Mouse (Mus musculus) embryonic facial prominence, embryonic 13.5 days (tissue): Measurements from ENCODE around the gene Epb41. TPM values are rescaled to one million over a fixed set of nuclear protein-coding genes. Genes with fewer than 3 reads are reported as not detected.

Experiments used
- ATAC-seq: fragments of 200-750 bp; cut with Nextera tagmentation; 2 replicates; pipeline ENCODE4 v1.8.0; 2017; ENCODE audit warnings: low read depth; ENCODE audit not compliant: insufficient number of reproducible peaks, insufficient read depth, low FRiP score, low TSS enrichment
- H3K27ac ChIP-seq: fragments of 300-500 bp; sonication (generic); 2 replicates; pipeline ENCODE4 v1.5.1; 2015; ENCODE audit warnings: moderate library complexity, mild to moderate bottlenecking, inconsistent platforms
- H3K27me3 ChIP-seq: fragments of 300-500 bp; sonication (generic); 2 replicates; pipeline ENCODE4 v1.6.1; 2015; ENCODE audit warnings: mild to moderate bottlenecking, inconsistent platforms
- H3K36me3 ChIP-seq: fragments of 300-500 bp; sonication (generic); 2 replicates; pipeline ENCODE4 v1.6.1; 2015; ENCODE audit warnings: mild to moderate bottlenecking, inconsistent platforms
- H3K4me1 ChIP-seq: fragments of 300-500 bp; sonication (generic); 2 replicates; pipeline ENCODE4 v1.6.1; 2015; ENCODE audit warnings: inconsistent platforms
- H3K4me2 ChIP-seq: fragments of 300-500 bp; sonication (generic); 2 replicates; pipeline ENCODE4 v1.6.1; 2015; ENCODE audit warnings: moderate library complexity, mild to moderate bottlenecking, inconsistent platforms
- H3K4me3 ChIP-seq: fragments of 300-500 bp; sonication (generic); 2 replicates; pipeline ENCODE4 v1.5.1; 2015; ENCODE audit warnings: mild to moderate bottlenecking, inconsistent platforms
- H3K9ac ChIP-seq: fragments of 300-500 bp; sonication (generic); 2 replicates; pipeline ENCODE4 v1.6.1; 2015; ENCODE audit warnings: mild to moderate bottlenecking, inconsistent platforms
- H3K9me3 ChIP-seq: fragments of 300-500 bp; sonication (generic); 2 replicates; pipeline ENCODE4 v1.6.1; 2016; ENCODE audit warnings: inconsistent platforms
- WGBS: fragments of 180-500 bp; shearing (Covaris S2); methylation state at CpG from one replicate; pipeline ENCODE4 v1.1.7; 2015; ENCODE audit warnings: mixed read lengths; 5-methylcytosine and 5-hydroxymethylcytosine counted together
- polyA plus RNA-seq: library from polyadenylated mRNA; unstranded; fragments of >200 nt; fragmentation: Nextera tagmentation; extraction: Ambion mirVana; gene quantifications from 2 replicates; pipeline ENCODE4 v1.2.1, GENCODE M21; 2015

Gene Epb41
- polyA plus RNA-seq, 1 experiment from 2014 or later, result 69.6 TPM

GRCm38 (mm10) chr4:132018547-132018946, 56.6 kb downstream of the Epb41 start:
- H3K9ac ChIP-seq, result no peak overlapping the region
- WGBS, result 36% methylated on average over 4 of the region's 4 CpGs
- H3K36me3 ChIP-seq, result no peaks in the 10 kb centered on the region
- no peaks in the 10 kb centered on the region for H3K4me1 ChIP-seq
- H3K9me3 ChIP-seq, result no peaks in the 10 kb centered on the region
- no peak overlapping the region for H3K27ac ChIP-seq
- no peaks in the 10 kb centered on the region for H3K27me3 ChIP-seq
- no peak for ATAC-seq
- H3K4me2 ChIP-seq, result no peak overlapping the region
- no peak overlapping the region for H3K4me3 ChIP-seq

- no peak overlapping the region for H3K27ac ChIP-seq
- no peak overlapping the region for H3K4me3 ChIP-seq
- no peak for ATAC-seq
- 83% methylated on average over 3 of the region's 3 CpGs for WGBS
- H3K9ac ChIP-seq, result no peak overlapping the region
- H3K36me3 ChIP-seq, result no peaks in the 10 kb centered on the region
- no peaks in the 10 kb centered on the region for H3K27me3 ChIP-seq
- H3K4me1 ChIP-seq, result no peaks in the 10 kb centered on the region
- H3K4me2 ChIP-seq, result no peak overlapping the region
- no peaks in the 10 kb centered on the region for H3K9me3 ChIP-seq
Measured at GRCm38 (mm10) chr4:132015374-132015773, 59.7 kb downstream of the Epb41 start.

- 75% methylated on average over 3 of the region's 3 CpGs for WGBS
Measured at GRCm38 (mm10) chr4:132011619-132012018, 63.5 kb downstream of the Epb41 start.

GRCm38 (mm10) chr4:132010416-132010815, 64.7 kb downstream of the Epb41 start:
- Histone ChIP-seq H3K36me3 (peaks cover 15% of the 10 kb centered on the region), H3K4me1 (no peaks in the 10 kb centered on the region; the same call in 1 of the 2 replicates), H3K4me2 (no peak overlapping the region), H3K9me3 (no peaks in the 10 kb centered on the region), H3K9ac (no peak overlapping the region), H3K4me3 (no peak overlapping the region), H3K27me3 (no peaks in the 10 kb centered on the region), H3K27ac (no peak overlapping the region)
- no peak for ATAC-seq
- WGBS, result 71% methylated on average over 8 of the region's 8 CpGs

More at GRCm38 (mm10) chr4:132011619-132012018, 63.5 kb downstream of the Epb41 start:
- no peak overlapping the region for H3K9ac ChIP-seq
- H3K4me1 ChIP-seq, result no peaks in the 10 kb centered on the region; the same call in 1 of the 2 replicates
- peaks cover 5% of the 10 kb centered on the region for H3K36me3 ChIP-seq
- H3K4me2 ChIP-seq, result no peak overlapping the region
- H3K9me3 ChIP-seq, result no peaks in the 10 kb centered on the region
- H3K27me3 ChIP-seq, result no peaks in the 10 kb centered on the region
- no peak overlapping the region for H3K27ac ChIP-seq
- ATAC-seq, result no peak
- H3K4me3 ChIP-seq, result no peak overlapping the region

- Histone ChIP-seq H3K4me1 (no peaks in the 10 kb centered on the region; the same call in 1 of the 2 replicates), H3K9ac (no peak overlapping the region), H3K9me3 (no peaks in the 10 kb centered on the region), H3K27me3 (no peaks in the 10 kb centered on the region), H3K4me3 (no peak overlapping the region), H3K27ac (no peak overlapping the region), H3K4me2 (no peak overlapping the region), H3K36me3 (peaks cover 33% of the 10 kb centered on the region)
- no peak for ATAC-seq
- WGBS, result 69% methylated on average over 5 of the region's 5 CpGs
Measured at GRCm38 (mm10) chr4:132008191-132008590, 66.9 kb downstream of the Epb41 start.

- Histone ChIP-seq H3K4me1 (no peaks in the 10 kb centered on the region; the same call in 1 of the 2 replicates), H3K4me2 (no peak overlapping the region), H3K27ac (no peak overlapping the region), H3K4me3 (no peak overlapping the region), H3K27me3 (no peaks in the 10 kb centered on the region), H3K9me3 (no peaks in the 10 kb centered on the region), H3K36me3 (peaks cover 39% of the 10 kb centered on the region), H3K9ac (no peak overlapping the region)
- ATAC-seq, result no peak
- 83% methylated on average over 7 of the region's 7 CpGs for WGBS
Measured at GRCm38 (mm10) chr4:132007123-132007522, 68.0 kb downstream of the Epb41 start.

- 83% methylated on average over 7 of the region's 7 CpGs for WGBS
- Histone ChIP-seq H3K9ac (no peak overlapping the region), H3K4me1 (no peaks in the 10 kb centered on the region), H3K27me3 (no peaks in the 10 kb centered on the region), H3K4me3 (no peak overlapping the region), H3K4me2 (no peak overlapping the region), H3K36me3 (peaks cover 40% of the 10 kb centered on the region), H3K27ac (no peak overlapping the region), H3K9me3 (no peaks in the 10 kb centered on the region)
- ATAC-seq, result no peak
Measured at GRCm38 (mm10) chr4:131998641-131999040, 76.5 kb downstream of the Epb41 start.

- H3K4me3 ChIP-seq, result no peak overlapping the region
- no peak overlapping the region for H3K27ac ChIP-seq
- no peaks in the 10 kb centered on the region for H3K4me1 ChIP-seq
- no peak overlapping the region for H3K9ac ChIP-seq
- H3K27me3 ChIP-seq, result no peaks in the 10 kb centered on the region
- no peak overlapping the region for H3K4me2 ChIP-seq
- no peaks in the 10 kb centered on the region for H3K9me3 ChIP-seq
- no peak for ATAC-seq
- 87% methylated on average over 5 of the region's 5 CpGs for WGBS
- peaks cover 31% of the 10 kb centered on the region for H3K36me3 ChIP-seq
Measured at GRCm38 (mm10) chr4:131997476-131997875, 77.6 kb downstream of the Epb41 start.

GRCm38 (mm10) chr4:131996985-131997384, 78.1 kb downstream of the Epb41 start:
- Histone ChIP-seq H3K4me3 (no peak overlapping the region), H3K36me3 (peaks cover 31% of the 10 kb centered on the region), H3K27ac (no peak overlapping the region), H3K9ac (no peak overlapping the region), H3K4me2 (no peak overlapping the region), H3K27me3 (no peaks in the 10 kb centered on the region), H3K4me1 (no peaks in the 10 kb centered on the region), H3K9me3 (no peaks in the 10 kb centered on the region)
- no peak for ATAC-seq
- WGBS, result 47% methylated on average over 5 of the region's 5 CpGs

GRCm38 (mm10) chr4:131993792-131994191, 81.3 kb downstream of the Epb41 start:
- Histone ChIP-seq H3K4me1 (no peaks in the 10 kb centered on the region), H3K27me3 (no peaks in the 10 kb centered on the region), H3K4me2 (no peak overlapping the region), H3K9ac (no peak overlapping the region), H3K4me3 (no peak overlapping the region), H3K36me3 (peaks cover 29% of the 10 kb centered on the region), H3K27ac (no peak overlapping the region), H3K9me3 (no peaks in the 10 kb centered on the region)
- ATAC-seq, result no peak
- 82% methylated on average over 3 of the region's 3 CpGs for WGBS

GRCm38 (mm10) chr4:131982881-131983538, 92.1 kb downstream of the Epb41 start:
- H3K4me3 ChIP-seq, result no peak overlapping the region
- WGBS, result 25% methylated on average over 4 of the region's 4 CpGs
- no peak overlapping the region for H3K27ac ChIP-seq
- H3K27me3 ChIP-seq, result no peaks in the 10 kb centered on the region
- no peak for ATAC-seq
- no peaks in the 10 kb centered on the region for H3K4me1 ChIP-seq
- peaks cover 52% of the 10 kb centered on the region for H3K36me3 ChIP-seq
- no peaks in the 10 kb centered on the region for H3K9me3 ChIP-seq
- no peak overlapping the region for H3K9ac ChIP-seq
- H3K4me2 ChIP-seq, result no peak overlapping the region

GRCm38 (mm10) chr4:131981755-131982154, 93.4 kb downstream of the Epb41 start:
- Histone ChIP-seq H3K4me2 (no peak overlapping the region), H3K27me3 (no peaks in the 10 kb centered on the region), H3K9me3 (no peaks in the 10 kb centered on the region), H3K4me1 (no peaks in the 10 kb centered on the region), H3K9ac (no peak overlapping the region), H3K27ac (no peak overlapping the region), H3K36me3 (peaks cover 47% of the 10 kb centered on the region), H3K4me3 (no peak overlapping the region)
- no peak for ATAC-seq
